Mouse (Mus musculus) forebrain, embryonic 14.5 days (tissue): ENCODE measurements around the gene Ryr2. TPM values are rescaled to one million over a fixed set of nuclear protein-coding genes. Genes with fewer than 3 reads are reported as not detected.
"Not testable (repeated sequence)": the region's sequence is repeated elsewhere in the genome, so short reads cannot be mapped to it uniquely, and the experiment has no call there.

Source experiments
- ATAC-seq: fragments of 200-750 bp; cut with Nextera tagmentation; 2 replicates; pipeline ENCODE4 v1.8.0; 2017; ENCODE audit warnings: mild to moderate bottlenecking, moderate library complexity
- DNase-seq: peaks from one replicate; pipeline ENCODE4 v3.0.0-alpha.2; 2015; ENCODE audit warnings: low spot score
- H3K27ac ChIP-seq: fragments of 300-500 bp; sonication (generic); 2 replicates; pipeline ENCODE4 v1.5.1; 2014; ENCODE audit warnings: low read depth, mild to moderate bottlenecking, control low read depth, low read length, moderate library complexity
- H3K27me3 ChIP-seq: fragments of 300-500 bp; sonication (generic); replicated peaks from 2 replicates; pipeline ENCODE4 v1.6.1; 2014; ENCODE audit warnings: low read length, control low read depth, mixed read lengths; ENCODE audit not compliant: control insufficient read depth, insufficient read depth
- H3K36me3 ChIP-seq: fragments of 300-500 bp; sonication (generic); 2 replicates; pipeline ENCODE4 v1.6.1; 2014; ENCODE audit warnings: low read length, control low read depth; ENCODE audit not compliant: control insufficient read depth, insufficient read depth
- H3K4me1 ChIP-seq: fragments of 300-500 bp; sonication (generic); 2 replicates; pipeline ENCODE4 v1.6.1; 2014; ENCODE audit warnings: antibody characterized with exemption, low read length, control low read depth; ENCODE audit not compliant: control insufficient read depth, insufficient read depth
- H3K4me2 ChIP-seq: fragments of 300-500 bp; sonication (generic); 2 replicates; pipeline ENCODE4 v1.6.1; 2014; ENCODE audit warnings: mild to moderate bottlenecking, control low read depth, low read length
- H3K4me3 ChIP-seq: fragments of 300-500 bp; sonication (generic); 2 replicates; pipeline ENCODE4 v1.5.1; 2014; ENCODE audit warnings: low read depth, low read length, control low read depth
- H3K9ac ChIP-seq: fragments of 300-500 bp; sonication (generic); 2 replicates; pipeline ENCODE4 v1.6.1; 2014; ENCODE audit warnings: mild to moderate bottlenecking, low read length, control low read depth, moderate library complexity
- H3K9me3 ChIP-seq: fragments of 300-500 bp; sonication (generic); replicated peaks from 2 replicates; pipeline ENCODE4 v1.6.1; 2016; ENCODE audit warnings: low read length, control low read depth, mixed read lengths; ENCODE audit not compliant: control insufficient read depth
- WGBS: fragments of 180-500 bp; shearing (Covaris S2); extraction: QIAGEN DNeasy Blood & Tissue Kit; methylation state at CpG from one replicate; pipeline ENCODE4 v1.1.7; 2014; 5-methylcytosine and 5-hydroxymethylcytosine counted together
- polyA plus RNA-seq: library from polyadenylated mRNA; unstranded; fragments of >200 nt; fragmentation: Nextera tagmentation; extraction: Ambion mirVana; gene quantifications from 2 replicates; pipeline ENCODE4 v1.2.1, GENCODE M21; 2014

The Ryr2 gene
- polyA plus RNA-seq, 1 experiment from 2014 or later, result 0.76 TPM

- WGBS, result 81% methylated on average over 3 of the region's 3 CpGs
- Histone ChIP-seq H3K27me3 (no peaks in the 10 kb centered on the region), H3K4me1 (no peaks in the 10 kb centered on the region), H3K9me3 (no peaks in the 10 kb centered on the region), H3K27ac (no peak overlapping the region), H3K9ac (no peak overlapping the region), H3K4me3 (no peak overlapping the region), H3K4me2 (no peak overlapping the region), H3K36me3 (no peaks in the 10 kb centered on the region)
- ATAC-seq (no peak), DNase-seq (no peak)
These were observed 147.9 kb downstream of the Ryr2 start for GRCm38 (mm10) chr13:11958854-11959253.

- Histone ChIP-seq H3K27ac (no peak overlapping the region), H3K9me3 (no peaks in the 10 kb centered on the region), H3K9ac (no peak overlapping the region), H3K36me3 (no peaks in the 10 kb centered on the region), H3K4me1 (no peaks in the 10 kb centered on the region), H3K4me3 (no peak overlapping the region), H3K27me3 (no peaks in the 10 kb centered on the region), H3K4me2 (no peak overlapping the region)
- ATAC-seq (no peak), DNase-seq (no peak)
- 81% methylated on average over 4 of the region's 4 CpGs for WGBS
These were observed 148.5 kb downstream of the Ryr2 start for GRCm38 (mm10) chr13:11958271-11958670.

DNA sequence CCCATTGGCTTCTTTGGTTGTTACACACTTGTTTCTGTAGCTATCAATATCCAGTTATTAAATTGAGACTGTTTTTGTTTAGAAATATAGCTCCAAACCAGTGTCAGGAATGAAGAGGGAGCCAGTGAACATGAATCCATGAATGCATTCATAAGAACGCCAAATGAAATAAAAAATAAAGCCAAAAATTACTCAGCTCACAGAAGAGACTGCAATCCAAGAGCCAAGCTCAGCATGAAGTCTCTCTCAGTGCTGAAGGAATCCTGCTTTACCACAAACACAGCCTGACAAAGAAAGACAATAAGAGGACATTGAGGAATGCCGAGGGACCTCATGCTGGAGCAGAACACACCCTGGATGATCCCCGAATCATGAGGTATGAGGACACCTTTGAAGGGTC is 154.8 kb downstream of the Ryr2 start:
- H3K4me1 ChIP-seq, result no peaks in the 10 kb centered on the region
- H3K36me3 ChIP-seq, result no peaks in the 10 kb centered on the region
- no peak overlapping the region for H3K27ac ChIP-seq
- ATAC-seq (no peak), DNase-seq (no peak)
- no peak overlapping the region for H3K4me2 ChIP-seq
- H3K9me3 ChIP-seq, result no peaks in the 10 kb centered on the region
- no peak overlapping the region for H3K4me3 ChIP-seq
- H3K27me3 ChIP-seq, result no peaks in the 10 kb centered on the region
- no peak overlapping the region for H3K9ac ChIP-seq
- WGBS, result 67% methylated on average over 3 of the region's 3 CpGs

DNA sequence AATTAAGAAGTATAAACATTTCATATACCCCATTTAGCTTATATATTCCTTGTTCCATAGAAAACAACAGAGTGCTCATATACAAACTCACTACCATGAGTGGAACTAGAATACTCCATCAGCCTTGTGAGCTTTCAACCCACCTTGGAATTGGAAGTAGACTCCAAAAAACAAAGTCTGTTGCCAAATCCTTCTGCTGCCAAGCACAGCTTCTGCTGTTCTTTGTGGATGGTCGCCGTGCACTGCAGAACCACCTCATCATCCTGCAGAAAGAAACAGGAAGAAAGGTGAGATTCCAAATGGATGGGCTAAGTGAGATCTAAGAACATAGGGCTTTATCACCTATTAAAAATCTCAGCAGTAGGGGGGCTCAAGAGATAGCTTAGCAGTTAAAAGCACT is 161.0 kb downstream of the Ryr2 start:
- no peaks in the 10 kb centered on the region for H3K36me3 ChIP-seq
- no peak overlapping the region for H3K4me2 ChIP-seq
- H3K9me3 ChIP-seq, result no peaks in the 10 kb centered on the region
- whole genome bisulfite sequencing, result 94% methylated on average over 2 of the region's 2 CpGs
- no peak overlapping the region for H3K9ac ChIP-seq
- no peak overlapping the region for H3K4me3 ChIP-seq
- H3K27ac ChIP-seq, result no peak overlapping the region
- DNase-seq, result no peak
- ATAC-seq, result no peak
- no peaks in the 10 kb centered on the region for H3K27me3 ChIP-seq
- H3K4me1 ChIP-seq, result no peaks in the 10 kb centered on the region

- no peak overlapping the region for H3K27ac ChIP-seq
- 88% methylated on average over 4 of the region's 4 CpGs for WGBS
These were observed 165.0 kb downstream of the Ryr2 start for GRCm38 (mm10) chr13:11941724-11942123.

DNA sequence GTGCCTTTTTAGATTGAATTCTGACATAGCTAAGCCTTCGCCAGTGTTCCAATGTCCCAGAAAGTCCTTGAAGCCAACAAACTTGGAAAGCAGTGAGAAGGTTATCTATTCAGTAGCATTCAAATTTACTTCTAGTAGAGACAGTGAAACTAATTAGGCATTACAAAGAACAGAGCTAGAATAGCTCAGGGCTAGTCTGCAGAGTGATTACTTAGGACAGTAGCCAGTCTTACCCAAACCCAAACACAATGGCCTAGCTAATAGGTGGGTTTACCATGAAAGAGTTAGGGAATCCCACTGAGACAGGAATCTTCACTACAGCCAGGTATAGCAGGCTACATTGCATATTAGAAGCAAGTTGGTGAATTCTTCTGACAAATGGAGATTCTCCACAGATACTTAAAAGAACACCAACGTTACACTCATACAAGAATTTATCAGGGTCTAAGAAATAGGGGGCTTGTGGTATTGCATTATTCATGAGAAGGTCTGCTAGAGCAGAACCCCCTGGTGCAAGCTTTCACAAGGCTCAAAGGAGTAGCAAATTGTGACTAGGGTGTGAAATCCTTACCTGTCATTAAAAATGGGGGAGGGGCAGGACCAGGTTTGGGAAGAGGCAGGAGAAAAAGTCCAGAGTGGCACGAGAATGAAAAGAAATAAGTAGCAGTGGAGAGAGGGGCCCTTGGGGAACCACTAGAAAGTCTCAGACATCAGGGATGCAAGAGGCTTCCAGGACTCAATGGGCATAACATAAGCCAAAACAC is 172.3 kb downstream of the Ryr2 start:
- not testable (repeated sequence) for H3K27me3 ChIP-seq, ATAC-seq, H3K4me3 ChIP-seq, H3K4me2 ChIP-seq, H3K36me3 ChIP-seq, H3K4me1 ChIP-seq, DNase-seq, H3K9ac ChIP-seq, H3K27ac ChIP-seq, H3K9me3 ChIP-seq
- 47% methylated on average over 3 of the region's 3 CpGs for WGBS

More at GRCm38 (mm10) chr13:11941724-11942123, 165.0 kb downstream of the Ryr2 start:
- Histone ChIP-seq H3K36me3 (no peaks in the 10 kb centered on the region), H3K9me3 (no peaks in the 10 kb centered on the region), H3K4me3 (no peak overlapping the region), H3K4me2 (no peak overlapping the region), H3K9ac (no peak overlapping the region), H3K4me1 (no peaks in the 10 kb centered on the region), H3K27me3 (no peaks in the 10 kb centered on the region)
- DNase-seq, result no peak
- no peak for ATAC-seq

DNA sequence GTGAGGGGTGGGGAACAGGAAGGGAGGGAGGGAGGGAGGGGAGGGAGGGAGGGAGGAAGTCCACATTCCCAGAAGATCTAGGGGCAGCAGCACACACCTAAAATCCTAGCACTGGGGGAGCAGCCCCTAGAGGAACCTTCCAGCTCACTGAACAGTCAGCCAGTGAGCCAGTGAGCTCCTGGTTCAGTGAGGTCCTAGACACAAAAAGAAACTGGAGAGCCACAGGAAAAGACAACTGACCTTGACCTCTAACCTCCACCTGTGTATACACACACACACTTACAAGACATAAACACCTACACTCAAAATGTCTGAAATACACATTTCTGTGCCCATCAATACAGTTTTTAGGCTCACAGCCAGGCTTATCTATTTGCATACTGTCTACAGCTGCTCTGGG is 173.4 kb downstream of the Ryr2 start:
- Histone ChIP-seq H3K9ac (no peak overlapping the region), H3K4me2 (no peak overlapping the region), H3K4me1 (no peaks in the 10 kb centered on the region), H3K4me3 (no peak overlapping the region), H3K9me3 (no peaks in the 10 kb centered on the region), H3K27ac (no peak overlapping the region), H3K27me3 (no peaks in the 10 kb centered on the region), H3K36me3 (no peaks in the 10 kb centered on the region)
- ATAC-seq (no peak), DNase-seq (no peak)

- no peaks in the 10 kb centered on the region for H3K9me3 ChIP-seq
- no peak for DNase-seq
- no peak overlapping the region for H3K4me3 ChIP-seq
- ATAC-seq, result no peak
- H3K4me2 ChIP-seq, result no peak overlapping the region
- no peaks in the 10 kb centered on the region for H3K27me3 ChIP-seq
- H3K4me1 ChIP-seq, result no peaks in the 10 kb centered on the region
- H3K27ac ChIP-seq, result no peak overlapping the region
- H3K9ac ChIP-seq, result no peak overlapping the region
- no peaks in the 10 kb centered on the region for H3K36me3 ChIP-seq
- WGBS, result 91% methylated on average over 3 of the region's 3 CpGs
These were observed 178.0 kb downstream of the Ryr2 start for GRCm38 (mm10) chr13:11928709-11929108.

DNA sequence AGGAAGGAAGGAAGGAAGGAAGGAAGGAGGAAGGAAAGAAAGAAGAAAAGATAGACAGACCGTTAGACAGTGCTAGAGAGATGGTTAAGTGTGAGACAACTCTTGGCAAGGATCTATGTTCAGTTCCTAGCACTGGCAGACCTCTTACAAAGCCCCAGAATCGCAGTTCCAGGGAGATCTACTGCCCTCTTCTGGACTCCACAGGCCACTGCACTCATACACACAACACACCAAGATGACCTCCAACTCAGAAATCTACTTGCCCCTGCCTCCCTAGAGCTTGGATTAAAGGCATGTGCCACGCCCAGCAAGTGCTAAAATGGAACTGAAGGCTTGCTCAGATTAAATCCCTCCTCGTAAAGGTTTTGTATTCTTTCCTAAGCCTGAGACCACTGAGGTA is 179.0 kb downstream of the Ryr2 start:
- Histone ChIP-seq H3K27ac (no peak overlapping the region), H3K9me3 (no peaks in the 10 kb centered on the region), H3K4me1 (no peaks in the 10 kb centered on the region), H3K36me3 (no peaks in the 10 kb centered on the region), H3K9ac (no peak overlapping the region), H3K4me2 (no peak overlapping the region), H3K4me3 (no peak overlapping the region), H3K27me3 (no peaks in the 10 kb centered on the region)
- DNase-seq (no peak), ATAC-seq (no peak)
- 85% methylated on average over 4 of the region's 4 CpGs for WGBS
